Mouse (Mus musculus) MEL (cell line): ENCODE measurements around the gene Sept12. TPM values are rescaled to one million over a fixed set of nuclear protein-coding genes. Genes with fewer than 3 reads are reported as not detected.

Source experiments
- DNase-seq: peaks from one replicate; pipeline ENCODE4 v3.0.0; 2011; ENCODE audit warnings: low read depth, low spot score
- H3K27ac ChIP-seq: 2 replicates; pipeline ENCODE4 v1.5.1; 2012; ENCODE audit warnings: low read depth, mild to moderate bottlenecking, control low read depth, low read length, moderate library complexity; ENCODE audit not compliant: control insufficient read depth
- H3K27me3 ChIP-seq, 2 experiments: fragments of 150-350 bp in 1 of 2; sonication (generic) in 1 of 2; 2 replicates each; pipeline ENCODE4 v1.6.1; 2012; ENCODE audit warnings: low read length in 2 of 2, mild to moderate bottlenecking in 2 of 2, improper control_type of control experiment in 1 of 2, moderate library complexity in 1 of 2; ENCODE audit not compliant: insufficient read depth in 2 of 2, control insufficient read depth in 1 of 2
- H3K36me3 ChIP-seq, 2 experiments: 2 replicates each; pipeline ENCODE4 v1.6.1; 2012 to 2014; ENCODE audit warnings: low read length in 2 of 2, improper control_type of control experiment in 1 of 2, inconsistent platforms in 1 of 2, mild to moderate bottlenecking in 1 of 2; ENCODE audit not compliant: insufficient read depth in 2 of 2, control insufficient read depth in 1 of 2
- H3K4me1 ChIP-seq, 2 experiments: fragments of 150-350 bp in 1 of 2; sonication (generic) in 1 of 2; 2 replicates each; pipeline ENCODE4 v1.6.1; 2012; ENCODE audit warnings: low read length in 2 of 2, improper control_type of control experiment in 1 of 2, mild to moderate bottlenecking in 1 of 2; ENCODE audit not compliant: insufficient read depth in 2 of 2, control insufficient read depth in 1 of 2
- H3K4me3 ChIP-seq, 2 experiments: fragments of 150-350 bp in 1 of 2; sonication (generic) in 1 of 2; 2 replicates each; pipeline ENCODE4 v1.5.1; 2012; ENCODE audit warnings: low read depth in 2 of 2, low read length in 2 of 2, mild to moderate bottlenecking in 2 of 2, moderate library complexity in 2 of 2, control low read depth in 1 of 2, improper control_type of control experiment in 1 of 2; ENCODE audit not compliant: control insufficient read depth in 1 of 2, insufficient read depth in 1 of 2
- H3K79me2 ChIP-seq: 2 replicates; pipeline ENCODE4 v1.6.1; 2012; ENCODE audit warnings: mild to moderate bottlenecking, low read length, moderate library complexity; ENCODE audit not compliant: control insufficient read depth, poor library complexity, insufficient read depth
- H3K9ac ChIP-seq: 2 replicates; pipeline ENCODE4 v1.6.1; 2012; ENCODE audit warnings: low read depth, mild to moderate bottlenecking, control low read depth, low read length, moderate library complexity; ENCODE audit not compliant: control insufficient read depth, poor library complexity, severe bottlenecking
- H3K9me3 ChIP-seq: fragments of 150-350 bp; sonication (generic); replicated peaks from 2 replicates; pipeline ENCODE4 v1.6.1; 2012; ENCODE audit warnings: mild to moderate bottlenecking, low read length, improper control_type of control experiment, moderate library complexity; ENCODE audit not compliant: insufficient read depth
- BHLHE40 ChIP-seq: IDR thresholded peaks from 2 replicates; pipeline ENCODE4 v1.6.1; 2012; ENCODE audit warnings: low read depth, mild to moderate bottlenecking, inconsistent platforms, low read length, improper control_type of control experiment, borderline replicate concordance
- CHD1 ChIP-seq: IDR thresholded peaks from 2 replicates; pipeline ENCODE4 v1.6.1; 2012; ENCODE audit warnings: low read depth, mild to moderate bottlenecking, inconsistent platforms, low read length, improper control_type of control experiment
- CHD2 ChIP-seq: IDR thresholded peaks from 2 replicates; pipeline ENCODE4 v1.6.1; 2011; ENCODE audit warnings: low read length, improper control_type of control experiment
- CTCF ChIP-seq, 3 experiments: IDR thresholded peaks in 2 of 3; conservative IDR thresholded peaks in 1 of 3; 2 replicates each; pipeline ENCODE4 v1.5.1; 2011 to 2012; ENCODE audit warnings: low read length in 3 of 3, low read depth in 2 of 3, mild to moderate bottlenecking in 2 of 3, improper control_type of control experiment in 1 of 3, inconsistent platforms in 1 of 3, mixed read lengths in 1 of 3, moderate library complexity in 1 of 3; ENCODE audit not compliant: control insufficient read depth in 1 of 3, insufficient read depth in 1 of 3, poor library complexity in 1 of 3, severe bottlenecking in 1 of 3
- ELF1 ChIP-seq: IDR thresholded peaks from 2 replicates; pipeline ENCODE4 v1.6.1; 2014; ENCODE audit warnings: low read depth, mild to moderate bottlenecking, inconsistent platforms, low read length, improper control_type of control experiment, moderate library complexity
- EP300 ChIP-seq, 2 experiments: IDR thresholded peaks; 2 replicates each; pipeline ENCODE4 v1.6.1; 2011; ENCODE audit warnings: improper control_type of control experiment in 2 of 2, low read length in 2 of 2, low read depth in 1 of 2, mild to moderate bottlenecking in 1 of 2
- ETS1 ChIP-seq: IDR thresholded peaks from 2 replicates; pipeline ENCODE4 v1.6.1; 2012; ENCODE audit warnings: low read depth, mild to moderate bottlenecking, inconsistent platforms, low read length, improper control_type of control experiment, moderate library complexity
- HCFC1 ChIP-seq: IDR thresholded peaks from 2 replicates; pipeline ENCODE4 v1.6.1; 2012; ENCODE audit warnings: low read depth, mild to moderate bottlenecking, inconsistent platforms, low read length, improper control_type of control experiment, moderate library complexity
- JUND ChIP-seq: IDR thresholded peaks from 2 replicates; pipeline ENCODE4 v1.6.1; 2011; ENCODE audit warnings: low read depth, mild to moderate bottlenecking, improper control_type of control experiment, low read length
- MAFK ChIP-seq: IDR thresholded peaks from 2 replicates; pipeline ENCODE4 v1.6.1; 2011; ENCODE audit warnings: low read depth, mild to moderate bottlenecking, low read length, improper control_type of control experiment, borderline replicate concordance
- MAZ ChIP-seq: IDR thresholded peaks from 2 replicates; pipeline ENCODE4 v1.6.1; 2012; ENCODE audit warnings: low read depth, mild to moderate bottlenecking, inconsistent platforms, low read length, improper control_type of control experiment
- MEF2A ChIP-seq: IDR thresholded peaks from 2 replicates; pipeline ENCODE4 v1.6.1; 2014; ENCODE audit warnings: low read depth, mild to moderate bottlenecking, inconsistent platforms, low read length, improper control_type of control experiment; ENCODE audit not compliant: poor library complexity, insufficient replicate concordance, severe bottlenecking; ENCODE audit errors: extremely low read depth
- MXI1 ChIP-seq: IDR thresholded peaks from 2 replicates; pipeline ENCODE4 v1.6.1; 2011; ENCODE audit warnings: mild to moderate bottlenecking, low read depth, low read length, improper control_type of control experiment
- MYB ChIP-seq: IDR thresholded peaks from 2 replicates; pipeline ENCODE4 v1.6.1; 2011; ENCODE audit warnings: mild to moderate bottlenecking, low read depth, low read length, improper control_type of control experiment
- MYC ChIP-seq: IDR thresholded peaks from 2 replicates; pipeline ENCODE4 v1.6.1; 2011; ENCODE audit warnings: low read depth, mild to moderate bottlenecking, low read length, improper control_type of control experiment, moderate library complexity
- NELFE ChIP-seq: IDR thresholded peaks from 2 replicates; pipeline ENCODE4 v1.6.1; 2011; ENCODE audit warnings: low read depth, low read length, improper control_type of control experiment
- NRF1 ChIP-seq: IDR thresholded peaks from 2 replicates; pipeline ENCODE4 v1.6.1; 2014; ENCODE audit warnings: low read depth, mild to moderate bottlenecking, inconsistent platforms, low read length, improper control_type of control experiment, moderate library complexity; ENCODE audit not compliant: poor library complexity, insufficient read depth, severe bottlenecking
- POLR2A ChIP-seq, 2 experiments: IDR thresholded peaks; 2 replicates each; pipeline ENCODE4 v1.6.1; 2011 to 2012; ENCODE audit warnings: low read length in 2 of 2, mild to moderate bottlenecking in 2 of 2, control low read depth in 1 of 2, improper control_type of control experiment in 1 of 2, low read depth in 1 of 2, moderate library complexity in 1 of 2; ENCODE audit not compliant: control insufficient read depth in 1 of 2, insufficient read depth in 1 of 2, poor library complexity in 1 of 2
- POLR2AphosphoS5 ChIP-seq: IDR thresholded peaks from 2 replicates; pipeline ENCODE4 v1.6.1; 2012; ENCODE audit warnings: low read depth, borderline replicate concordance, mild to moderate bottlenecking, inconsistent platforms, low read length, moderate library complexity, mixed read lengths
- RAD21 ChIP-seq: IDR thresholded peaks from 2 replicates; pipeline ENCODE4 v1.6.1; 2011; ENCODE audit warnings: mild to moderate bottlenecking, low read depth, low read length, improper control_type of control experiment
- RCOR1 ChIP-seq: IDR thresholded peaks from 2 replicates; pipeline ENCODE4 v1.6.1; 2012; ENCODE audit warnings: low read depth, mild to moderate bottlenecking, inconsistent platforms, low read length, improper control_type of control experiment
- SMC3 ChIP-seq: IDR thresholded peaks from 2 replicates; pipeline ENCODE4 v1.6.1; 2011; ENCODE audit warnings: low read depth, low read length, improper control_type of control experiment
- TAL1 ChIP-seq: IDR thresholded peaks from 2 replicates; pipeline ENCODE4 v1.6.1; 2012; ENCODE audit warnings: mild to moderate bottlenecking, inconsistent platforms, low read length, moderate library complexity, mixed read lengths
- TBP ChIP-seq: IDR thresholded peaks from 2 replicates; pipeline ENCODE4 v1.8.0; 2011; ENCODE audit warnings: low read depth, low read length, improper control_type of control experiment
- TCF12 ChIP-seq: IDR thresholded peaks from 2 replicates; pipeline ENCODE4 v1.6.1; 2014; ENCODE audit warnings: low read depth, mild to moderate bottlenecking, inconsistent platforms, low read length, improper control_type of control experiment, moderate library complexity
- UBTF ChIP-seq: IDR thresholded peaks from 2 replicates; pipeline ENCODE4 v1.6.1; 2012; ENCODE audit warnings: low read depth, mild to moderate bottlenecking, inconsistent platforms, low read length, improper control_type of control experiment, moderate library complexity, borderline replicate concordance; ENCODE audit not compliant: insufficient read depth
- USF1 ChIP-seq: IDR thresholded peaks from 2 replicates; pipeline ENCODE4 v1.6.1; 2014; ENCODE audit warnings: low read depth, mild to moderate bottlenecking, inconsistent platforms, low read length, improper control_type of control experiment, moderate library complexity
- ZKSCAN1 ChIP-seq: IDR thresholded peaks from 2 replicates; pipeline ENCODE4 v1.6.1; 2012; ENCODE audit warnings: low read depth, mild to moderate bottlenecking, inconsistent platforms, low read length, improper control_type of control experiment, moderate library complexity
- ZNF384 ChIP-seq: IDR thresholded peaks from 2 replicates; pipeline ENCODE4 v1.6.1; 2012; ENCODE audit warnings: low read depth, mild to moderate bottlenecking, inconsistent platforms, low read length, improper control_type of control experiment
- polyA plus RNA-seq, 2 experiments: library from polyadenylated mRNA; stranded (reverse) in 1 of 2; unstranded in 1 of 2; fragments of >175 nt in 1 of 2; fragments of >200 nt in 1 of 2; gene quantifications; 2 replicates each; pipeline versions ENCODE4 v1.2.1 to v1.2.4; 2012; ENCODE audit warnings: low replicate concordance in 2 of 2, low read depth in 1 of 2; ENCODE audit not compliant: insufficient read length in 2 of 2, insufficient read depth in 1 of 2, missing spikeins in 1 of 2
- total RNA-seq: library from RNA; depleted of rRNA; stranded (reverse); fragments of 300-350 nt; gene quantifications from 2 replicates; pipeline ENCODE4 v1.2.3, GENCODE M21; 2012

Gene Sept12
- total and polyA plus RNA-seq, 3 experiments = 0.07 TPM; not detected in 2

DNA sequence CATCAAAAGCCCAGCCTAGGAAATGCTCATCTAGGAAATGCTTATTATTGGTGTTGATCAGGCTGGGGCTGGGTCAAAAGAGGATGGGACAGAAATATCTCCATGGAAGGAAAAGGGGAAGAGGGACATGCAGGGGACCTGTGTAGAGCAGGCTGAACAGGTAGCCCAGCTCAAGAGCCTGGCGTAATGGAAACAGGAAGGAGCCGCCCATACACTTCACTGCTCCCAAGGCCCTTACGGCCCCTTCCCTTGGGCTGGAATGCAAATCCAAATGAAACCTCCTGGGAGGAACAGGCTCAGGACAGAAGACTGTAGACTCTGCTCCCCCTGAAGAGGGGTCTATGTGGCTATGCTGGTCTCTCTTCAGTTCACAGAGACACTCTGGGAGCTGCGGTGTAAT lies 16.9 kb upstream of the Sept12 start:
- Histone ChIP-seq H3K4me1 (peaks cover 0 to 15% of the 10 kb centered on the region in 2 experiments; a peak in 2 of 4 replicates), H3K9ac (no peak overlapping the region), H3K79me2 (no peaks in the 10 kb centered on the region), H3K4me3 (no peak overlapping the region), H3K36me3 (peaks cover 2 to 6% of the 10 kb centered on the region in 2 experiments), H3K27me3 (no peaks in the 10 kb centered on the region), H3K27ac (no peak overlapping the region), H3K9me3 (no peaks in the 10 kb centered on the region)
- TF ChIP-seq TCF12 = no peak
- TF ChIP-seq MYB = no peak
- TF ChIP-seq POLR2A (IDR thresholded peaks at IDR 0.05; ENCODE audit: control insufficient read depth in 1 of 2, insufficient read depth in 1 of 2, low read depth in 1 of 2, low read length in 2 of 2, poor library complexity in 1 of 2) = 0 out of 4 replicates have a peak, but pooled peaks of 1 of the 2 experiments have one; percentile 4
- TF ChIP-seq ZNF384 = no peak
- no peak for TF ChIP-seq MAZ
- no peak for TF ChIP-seq NRF1
- no peak for TF ChIP-seq UBTF
- TF ChIP-seq MAFK = no peak
- TF ChIP-seq HCFC1 = no peak
- peak; percentile 9 for DNase-seq

DNA sequence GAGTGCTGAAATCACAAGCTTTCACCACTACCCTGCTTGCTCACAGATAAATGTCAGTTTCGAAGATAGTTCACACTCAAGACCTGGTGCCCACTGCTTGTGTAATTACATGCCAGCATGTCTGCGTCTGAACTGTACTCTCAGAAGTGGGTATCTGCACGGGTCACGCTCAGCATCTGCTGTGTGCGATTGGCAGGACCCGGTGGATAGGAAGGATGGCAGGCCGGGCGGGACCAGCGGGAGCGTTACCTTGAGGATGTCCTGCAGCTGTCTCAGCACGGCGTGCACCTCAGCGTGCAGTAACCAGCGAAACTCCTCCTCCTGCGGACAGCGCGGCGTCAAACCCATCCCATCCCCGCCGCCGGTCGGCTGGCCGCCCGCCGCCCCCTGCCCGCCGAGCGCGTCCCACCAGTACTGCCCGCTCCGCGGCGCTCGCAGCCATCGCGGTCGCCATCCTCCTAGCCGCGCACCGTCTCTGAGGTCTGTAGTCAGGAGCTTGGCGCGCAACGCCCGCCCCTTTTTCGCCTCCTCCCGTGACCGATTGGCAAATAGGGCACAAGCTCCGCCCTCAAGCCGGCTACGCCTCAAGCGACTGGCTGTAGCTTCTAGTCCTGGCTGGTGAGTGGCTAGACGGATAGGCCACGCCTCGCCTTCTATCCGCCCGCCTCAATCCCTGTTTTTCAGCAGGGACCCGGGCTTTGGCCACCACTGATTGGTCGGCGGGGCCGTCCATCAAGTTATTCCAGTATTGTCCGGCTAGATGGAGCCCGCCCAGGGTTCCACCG lies 15.6 kb upstream of the Sept12 start, which contains the start of gene Rogdi:
TSS of gene Rogdi (minus strand) at position 500 of the 785 bp plus-strand sequence.
- DNase-seq = peak; percentile 99
- Histone ChIP-seq H3K4me1 (peaks cover 0 to 15% of the 10 kb centered on the region in 2 experiments; a peak in 2 of 4 replicates), H3K4me3 (peak within 1 kb of the TSS; percentile 39 to 65), H3K27me3 (no peaks in the 10 kb centered on the region), H3K27ac (peak within 1 kb of the TSS; percentile 20), H3K9ac (peak within 1 kb of the TSS; percentile 38), H3K79me2 (no peaks in the 10 kb centered on the region), H3K36me3 (peaks cover 2 to 6% of the 10 kb centered on the region in 2 experiments; a peak in 3 of 4 replicates), H3K9me3 (no peaks in the 10 kb centered on the region)
- TF ChIP-seq BHLHE40 (no peak), HCFC1 (no peak), CHD1 (no peak), ZNF384 (no peak), SMC3 (no peak), TAL1 (no peak), UBTF (no peak), RCOR1 (no peak), ZKSCAN1 (no peak), NELFE (peak; percentile 22; the same call in 1 of the 2 replicates), CTCF (IDR thresholded peaks at IDR 0.05 in 2 of 3, conservative IDR thresholded peaks at IDR 0.05 in 1 of 3; ENCODE audit: control insufficient read depth in 1 of 3, insufficient read depth in 1 of 3, low read depth in 2 of 3, low read length in 3 of 3, poor library complexity in 1 of 3, severe bottlenecking in 1 of 3) (0 out of 6 replicates have a peak, but pooled peaks of 1 of the 3 experiments have one; percentile 15), POLR2AphosphoS5 (no peak; the same call in 1 of the 2 replicates), EP300 (IDR thresholded peaks at IDR 0.05; ENCODE audit: low read depth in 1 of 2, low read length in 2 of 2) (no peak), ELF1 (no peak), MXI1 (no peak), RAD21 (no peak), MAFK (no peak), TBP (no peak), CHD2 (peak; percentile 33), JUND (no peak), MYC (no peak), USF1 (0 out of 2 replicates have a peak, but pooled peaks have one; percentile 31), ETS1 (no peak), TCF12 (no peak), MEF2A (no peak)
